Mouse (Mus musculus): ENCODE data around the gene Cbx4. TPM values are rescaled to one million over a fixed set of nuclear protein-coding genes. Genes with fewer than 3 reads are reported as not detected.

The Cbx4 gene
- 40.3 and 43.2 TPM in 2 replicates for polyA plus RNA-seq (2012; rRNA removed)

GRCm38 (mm10) chr11:119086144-119086971, at the start of gene Cbx4:
TSS of gene Cbx4 (minus strand) at chr11:119086221.

GRCm38 (mm10) chr11:119040600-119041324, 45.3 kb downstream of the Cbx4 start, which contains the start of gene Cbx8:
TSS of gene Cbx8 (minus strand) at chr11:119040969.

Other genes starting within 250 kb of the Cbx4 start
- gene Rbfox3, start 174.6 kb downstream of the Cbx4 start, polyA plus RNA-seq (2012; rRNA removed), result 25.4 and 31.3 TPM in 2 replicates
- gene Enpp7, start 98.0 kb downstream of the Cbx4 start, polyA plus RNA-seq (2012; rRNA removed), result not detected in 2 replicates
- 15.5 and 16.0 TPM in 2 replicates for gene Cbx2, start 63.3 kb downstream of the Cbx4 start, polyA plus RNA-seq (2012; rRNA removed)
- 7.9 and 8.4 TPM in 2 replicates for gene Cbx8, start 45.3 kb downstream of the Cbx4 start, polyA plus RNA-seq (2012; rRNA removed)
- 83.6 and 90.9 TPM in 2 replicates for gene Tbc1d16, start 142.3 kb upstream of the Cbx4 start, polyA plus RNA-seq (2012; rRNA removed)
- gene Ccdc40, start 142.4 kb upstream of the Cbx4 start, polyA plus RNA-seq (2012; rRNA removed), result 11.4 and 12.5 TPM in 2 replicates
- gene Gaa, start 181.7 kb upstream of the Cbx4 start, polyA plus RNA-seq (2012; rRNA removed), result 109 and 111 TPM in 2 replicates
- 172 TPM in 2 replicates for gene Eif4a3, start 213.9 kb upstream of the Cbx4 start, polyA plus RNA-seq (2012; rRNA removed)
- 0.51 and 0.65 TPM in 2 replicates for gene Card14, start 221.5 kb upstream of the Cbx4 start, polyA plus RNA-seq (2012; rRNA removed)

All from central nervous system, embryonic 18 days (tissue).